ENCODE assay signal across 8 mouse cellular contexts in genomic region chr1:65186287-65187073, GRCm38 (mm10). TPM values are rescaled to one million over a fixed set of nuclear protein-coding genes. Genes with fewer than 3 reads are reported as not detected.
DNase-seq lines count a peak whose midpoint lies in the region; ATAC-seq and TF ChIP-seq lines count a peak whose summit lies in the region.

TSS of gene Idh1 (minus strand) at chr1:65186500.
TSS of gene Pikfyve (plus strand) at chr1:65186683.

- under 1% methylated on average over 68 of the region's 71 CpGs for WGBS in bone marrow, adult 2 months
- WGBS in embryonic facial prominence, embryonic 15.5 days, result under 1% methylated on average over 70 of the region's 71 CpGs
- under 1% methylated on average over 71 of the region's 71 CpGs for WGBS in heart, embryonic 10.5 days
- under 1% methylated on average over 66 of the region's 71 CpGs for WGBS in kidney, embryonic 15.5 days

- no peaks in the 10 kb centered on the region for H3K9me3 ChIP-seq in embryonic facial prominence, embryonic 15.5 days (replicated peaks)
- H3K9me3 ChIP-seq in heart, embryonic 10.5 days, result no peaks in the 10 kb centered on the region
- H3K9me3 ChIP-seq in kidney, embryonic 15.5 days (replicated peaks), result no peaks in the 10 kb centered on the region

- TF ChIP-seq POLR2A in bone marrow, adult 2 months (IDR thresholded peaks at IDR 0.05; ENCODE audit: borderline replicate concordance, control insufficient read depth, low read depth, low read length), result peak; percentile 94

- peak within 1 kb of the TSS; percentile 91 for H3K27ac ChIP-seq in bone marrow, adult 2 months (ENCODE audit: control insufficient read depth, insufficient read depth, low read depth, low read length, poor library complexity)
- H3K27ac ChIP-seq in embryonic facial prominence, embryonic 15.5 days (replicated peaks), result peak within 1 kb of the TSS; percentile 90
- H3K27ac ChIP-seq in heart, embryonic 10.5 days, result peak within 1 kb of the TSS; percentile 93
- H3K27ac ChIP-seq in kidney, embryonic 15.5 days, result peak within 1 kb of the TSS; percentile 91

- peak; percentile 99 for DNase-seq in 416B (ENCODE audit: low read depth)
- peak; percentile 98 for DNase-seq in heart, embryonic 10.5 days (ENCODE audit: low spot score)
- DNase-seq in liver, result peak; percentile 96
- DNase-seq in spleen, postnatal 4 days (ENCODE audit: low spot score in 2 of 2), result peak; percentile 97

- no peaks in the 10 kb centered on the region for H3K27me3 ChIP-seq in embryonic facial prominence, embryonic 15.5 days
- H3K27me3 ChIP-seq in heart, embryonic 10.5 days (ENCODE audit: insufficient read depth, poor library complexity, severe bottlenecking), result no peaks in the 10 kb centered on the region
- no peaks in the 10 kb centered on the region for H3K27me3 ChIP-seq in kidney, embryonic 15.5 days

- ATAC-seq in embryonic facial prominence, embryonic 15.5 days (ENCODE audit: insufficient number of reproducible peaks, low FRiP score, low TSS enrichment, low read depth), result peak; percentile 99
- ATAC-seq in kidney, embryonic 15.5 days (replicated peaks; ENCODE audit: low FRiP score), result peak; percentile 97
- peak; percentile 99 for ATAC-seq in monocyte, adult 5-6 weeks (replicated peaks; ENCODE audit: insufficient number of reproducible peaks, low FRiP score, low TSS enrichment, poor library complexity, severe bottlenecking)

- H3K36me3 ChIP-seq in embryonic facial prominence, embryonic 15.5 days, result no peaks in the 10 kb centered on the region
- no peaks in the 10 kb centered on the region for H3K36me3 ChIP-seq in heart, embryonic 10.5 days
- H3K36me3 ChIP-seq in kidney, embryonic 15.5 days, result peaks cover 9% of the 10 kb centered on the region

- peak within 1 kb of the TSS; percentile 90 for H3K4me3 ChIP-seq in bone marrow, adult 2 months (replicated peaks; ENCODE audit: control insufficient read depth, low read depth, low read length)
- peak within 1 kb of the TSS; percentile 73 for H3K4me3 ChIP-seq in embryonic facial prominence, embryonic 15.5 days (replicated peaks)
- peak within 1 kb of the TSS; percentile 96 for H3K4me3 ChIP-seq in heart, embryonic 10.5 days
- peak within 1 kb of the TSS; percentile 100 for H3K4me3 ChIP-seq in kidney, embryonic 15.5 days (replicated peaks)

- H3K9ac ChIP-seq in embryonic facial prominence, embryonic 15.5 days, result peak within 1 kb of the TSS; percentile 70
- peak within 1 kb of the TSS; percentile 90 for H3K9ac ChIP-seq in kidney, embryonic 15.5 days

- no peak; the same call in 1 of the 2 replicates for TF ChIP-seq CTCF in bone marrow, adult 2 months (IDR thresholded peaks at IDR 0.05; ENCODE audit: control insufficient read depth, insufficient read depth, low read length)

- H3K4me2 ChIP-seq in embryonic facial prominence, embryonic 15.5 days (replicated peaks), result peak within 1 kb of the TSS; percentile 68
- H3K4me2 ChIP-seq in kidney, embryonic 15.5 days, result peak within 1 kb of the TSS; percentile 69

- no peaks in the 10 kb centered on the region; the same call in 1 of the 2 replicates for H3K4me1 ChIP-seq in bone marrow, adult 2 months (ENCODE audit: control insufficient read depth, insufficient read depth, low read length)
- H3K4me1 ChIP-seq in embryonic facial prominence, embryonic 15.5 days, result 0 out of 2 replicates have a peak, but pooled peaks cover 14% of the 10 kb centered on the region
- H3K4me1 ChIP-seq in heart, embryonic 10.5 days, result peaks cover 8% of the 10 kb centered on the region; the same call in 1 of the 2 replicates
- peaks cover 16% of the 10 kb centered on the region for H3K4me1 ChIP-seq in kidney, embryonic 15.5 days

RNA-seq across cellular contexts. Expression of gene Idh1, which starts in this region (rescaled TPM):
- polyA plus RNA-seq in bone marrow, adult 2 months (2011; ENCODE audit: insufficient read depth, insufficient read length, low replicate concordance, missing spikeins), result 18.2 and 43.7 TPM in 2 replicates
- polyA plus RNA-seq in embryonic facial prominence, embryonic 15.5 days (2015; fragmentation: Nextera tagmentation; extraction: Ambion mirVana), result 125 and 126 TPM in 2 replicates
- polyA plus RNA-seq in heart, embryonic 10.5 days (2016; fragmentation: Nextera tagmentation; extraction: Ambion mirVana), result 92.2 and 111 TPM in 2 replicates
- 231 and 232 TPM in 2 replicates for polyA plus RNA-seq in kidney, embryonic 15.5 days (2015; fragmentation: Nextera tagmentation; extraction: Ambion mirVana)
- 91.5 to 141 TPM (median 130 TPM) in 3 replicates for total RNA-seq in monocyte, adult 5-6 weeks (2017)

RNA-seq across cellular contexts. Expression of gene Pikfyve, which starts in this region (rescaled TPM):
- 4.2 and 10.0 TPM in 2 replicates for polyA plus RNA-seq in bone marrow, adult 2 months (2011; ENCODE audit: insufficient read depth, insufficient read length, low replicate concordance, missing spikeins)
- polyA plus RNA-seq in embryonic facial prominence, embryonic 15.5 days (2015; fragmentation: Nextera tagmentation; extraction: Ambion mirVana), result 10.7 and 10.9 TPM in 2 replicates
- 8.4 and 9.5 TPM in 2 replicates for polyA plus RNA-seq in heart, embryonic 10.5 days (2016; fragmentation: Nextera tagmentation; extraction: Ambion mirVana)
- polyA plus RNA-seq in kidney, embryonic 15.5 days (2015; fragmentation: Nextera tagmentation; extraction: Ambion mirVana), result 10.5 and 13.1 TPM in 2 replicates
- total RNA-seq in monocyte, adult 5-6 weeks (2017), result 43.2 to 56.5 TPM (median 45.5 TPM) in 3 replicates

Comparison
In these comparisons a context has a peak if more than half of its experiments do, and no peak if none do; other contexts are left out.
1. Peak in every context shown above with its lines: DNase-seq, ATAC-seq, H3K4me3 ChIP-seq and H3K27ac ChIP-seq.